Mouse (Mus musculus): Measurements from ENCODE around the gene Zfp114.

The Zfp114 gene

GRCm38 (mm10) chr7:24174618-24175336 lies at the start of gene Zfp114:
Gene Zfp114 (plus strand): TSS chr7:24175060.
- DNase-seq (ENCODE audit: low read depth) = peak; percentile 26

- no peak for DNase-seq (ENCODE audit: low read depth)
Observed at GRCm38 (mm10) chr7:24133425-24133995, 41.4 kb upstream of the Zfp114 start.

- DNase-seq (ENCODE audit: low read depth) = peak; percentile 73
Observed at GRCm38 (mm10) chr7:24133996-24134828, 40.6 kb upstream of the Zfp114 start, which contains the start of gene Zfp235. Gene Zfp235 (plus strand): TSS chr7:24134169.

DNA sequence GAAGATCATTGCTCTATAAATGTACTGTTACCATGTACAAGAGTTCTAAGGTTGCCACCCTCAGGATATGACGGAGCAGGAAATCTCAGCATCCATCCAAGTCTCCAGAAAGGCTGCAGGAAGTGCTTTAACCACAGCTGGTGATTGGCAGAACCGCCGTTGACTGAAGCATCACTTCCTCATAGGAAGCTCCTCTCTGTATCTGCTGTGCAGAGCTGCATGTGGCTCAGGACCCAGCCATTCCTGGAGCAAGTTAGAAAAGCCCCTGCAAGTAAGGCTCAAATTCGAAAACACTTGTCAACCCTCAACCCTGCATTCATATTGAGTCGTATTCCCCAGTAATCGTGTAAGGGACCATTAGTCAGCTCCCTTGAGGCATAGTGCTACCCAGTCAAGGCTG lies 32.3 kb upstream of the Zfp114 start:
- no peak for DNase-seq (ENCODE audit: low read depth)

GRCm38 (mm10) chr7:24153272-24153671 lies 21.6 kb upstream of the Zfp114 start:
- DNase-seq (ENCODE audit: low read depth) = peak; percentile 43

GRCm38 (mm10) chr7:24172191-24172590 lies 2.7 kb upstream of the Zfp114 start:
- DNase-seq (ENCODE audit: low read depth) = no peak

DNA sequence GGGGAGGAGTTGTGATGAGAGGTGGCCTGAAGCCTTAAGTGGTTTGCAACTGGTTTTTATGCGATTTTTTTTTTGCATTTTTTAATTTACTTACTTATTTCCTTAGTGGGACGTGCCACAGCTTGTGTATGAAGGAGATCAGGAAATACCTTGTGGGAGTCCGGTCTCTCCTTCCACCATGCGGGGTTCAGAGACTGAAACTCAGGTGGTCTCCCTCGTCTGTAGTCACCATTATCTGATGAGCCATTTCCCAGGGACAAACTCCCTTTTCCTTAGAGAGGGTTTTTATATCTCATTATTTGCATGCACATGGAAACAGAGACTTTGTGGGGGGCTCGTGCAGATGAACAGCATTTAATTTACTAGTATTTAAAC lies 464 bp downstream of the Zfp114 start:
- no peak for DNase-seq (ENCODE audit: low read depth)

DNA sequence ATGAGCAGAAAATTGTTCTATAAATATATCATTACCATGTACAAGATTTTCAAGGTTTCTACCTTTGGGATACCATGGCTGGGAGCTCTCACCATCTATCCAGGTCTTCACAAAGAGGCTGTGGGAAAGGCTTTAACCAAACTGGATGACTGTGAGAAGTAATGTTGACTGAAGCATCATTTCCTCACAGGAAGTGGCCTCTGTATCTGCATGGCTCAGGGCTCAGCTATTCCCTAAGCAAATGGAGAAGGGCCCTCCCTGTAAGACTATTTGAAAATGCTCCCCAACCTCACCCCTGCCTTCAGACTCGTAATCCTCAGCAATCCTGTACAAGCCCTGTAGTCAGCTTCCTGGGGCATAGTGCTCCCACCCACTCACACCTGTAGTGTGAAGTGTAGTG lies 12.8 kb downstream of the Zfp114 start:
- DNase-seq (ENCODE audit: low read depth) = no peak

DNA sequence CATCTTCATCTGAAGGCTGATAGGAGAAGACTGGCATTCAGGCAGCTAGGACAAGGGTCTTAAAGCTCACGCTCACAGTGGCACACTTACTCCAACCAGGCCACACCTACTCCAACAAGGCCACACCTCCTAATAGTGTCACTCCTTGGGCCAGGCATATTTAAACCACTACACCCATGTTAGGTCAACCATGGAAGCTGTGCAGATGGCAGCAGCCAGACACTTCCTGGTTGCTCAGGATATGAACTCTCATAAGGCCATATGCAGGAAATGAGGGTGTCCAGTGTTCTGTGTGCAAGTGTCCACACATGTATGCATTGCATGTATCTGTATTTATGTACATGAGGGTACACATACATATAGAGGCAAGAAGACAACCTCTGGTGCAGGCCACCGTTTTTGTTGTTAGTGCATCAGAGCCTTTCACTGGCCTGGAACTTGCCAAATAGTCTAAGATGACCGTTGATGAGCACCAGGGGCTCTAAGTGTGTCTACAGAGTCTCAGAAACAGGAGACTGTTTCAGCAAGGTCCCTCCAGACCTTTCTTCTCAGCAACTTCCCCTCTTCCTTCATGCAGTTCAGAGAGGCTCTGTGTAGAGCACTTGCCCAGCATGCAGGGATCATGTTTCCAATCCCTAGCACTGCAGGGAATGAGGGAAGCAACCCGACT lies 14.2 kb downstream of the Zfp114 start:
- no peak for DNase-seq (ENCODE audit: low read depth)

- no peak for DNase-seq (ENCODE audit: low read depth)
Observed at GRCm38 (mm10) chr7:24189571-24189944, 14.7 kb downstream of the Zfp114 start.

GRCm38 (mm10) chr7:24191361-24191760 lies 16.5 kb downstream of the Zfp114 start:
- no peak for DNase-seq (ENCODE audit: low read depth)

DNA sequence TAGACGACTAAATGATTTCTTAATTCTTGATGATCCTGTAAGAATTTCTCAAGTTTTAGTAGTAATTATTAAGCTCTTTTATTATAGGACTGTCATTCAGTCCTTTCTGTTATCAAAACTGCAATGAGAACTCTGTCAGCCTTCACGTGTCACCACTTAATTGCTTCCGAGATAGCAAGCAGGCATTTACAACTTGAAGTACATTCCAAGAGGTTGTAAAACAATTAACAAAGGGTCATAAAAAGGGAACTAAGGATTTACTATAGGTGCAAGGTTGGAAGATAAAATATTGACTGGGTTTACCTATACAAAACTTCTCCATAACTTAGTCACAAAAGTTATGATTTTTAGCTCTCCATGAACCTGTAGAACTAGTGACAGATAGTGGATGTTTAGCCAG lies 18.3 kb downstream of the Zfp114 start:
- no peak for DNase-seq (ENCODE audit: low read depth)

- no peak for DNase-seq (ENCODE audit: low read depth)
Observed at GRCm38 (mm10) chr7:24196961-24197360, 22.1 kb downstream of the Zfp114 start.

- DNase-seq (ENCODE audit: low read depth) = peak; percentile 28
Observed at GRCm38 (mm10) chr7:24207488-24208261, 32.8 kb downstream of the Zfp114 start.

GRCm38 (mm10) chr7:24208282-24208886 lies 33.5 kb downstream of the Zfp114 start:
- no peak for DNase-seq (ENCODE audit: low read depth)

DNA sequence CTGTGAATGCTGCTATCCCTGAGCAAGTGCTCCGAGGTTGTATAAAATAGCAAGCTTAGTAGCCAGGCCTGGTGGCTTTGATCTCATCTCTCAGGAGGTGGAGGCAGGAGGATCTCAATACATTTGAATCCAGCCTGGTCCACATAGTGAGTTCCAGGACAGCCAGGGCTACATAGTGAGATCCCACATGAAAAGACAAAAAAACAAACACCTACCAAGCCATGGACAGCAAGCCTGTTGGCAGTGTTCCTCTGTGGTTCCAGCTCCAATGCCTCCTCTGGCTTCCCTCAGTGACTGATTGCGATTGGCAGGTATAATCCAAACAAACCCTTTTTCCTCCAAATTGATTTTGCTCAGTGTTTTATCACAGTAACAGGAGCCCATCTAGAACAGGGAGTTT lies 35.4 kb downstream of the Zfp114 start:
- DNase-seq (ENCODE audit: low read depth) = no peak

- no peak for DNase-seq (ENCODE audit: low read depth)
Observed at GRCm38 (mm10) chr7:24211343-24211742, 36.5 kb downstream of the Zfp114 start, which contains the start of gene Zfp111. Gene Zfp111 (minus strand): TSS chr7:24211443.

All from c-Kit-positive CD71-negative TER-119-negative erythroid progenitor cells, embryonic 14.5 days (primary cell).